Mouse (Mus musculus): ENCODE measurements at regions not wholly inside any gene's neighbourhood (a gene's known extent, or its start where the extent isn't known, plus 50 kb on each side); places are given as distances from the start of the nearest gene placed in this dataset.
A peak's percentile ranks its signal among the peaks of the same experiment; 100 is the strongest.

GRCm38 (mm10) chr1:55807028-55807427, 401.3 kb downstream of the Plcl1 start:
- WGBS: 45% methylated on average over 5 of the region's 5 CpGs
- Histone ChIP-seq H3K4me1 (replicated peaks; ENCODE audit: control insufficient read depth, insufficient read depth, low read length) (peaks cover 5% of the 10 kb centered on the region), H3K4me3 (ENCODE audit: control insufficient read depth, insufficient read depth, low read length) (no peak overlapping the region), H3K27ac (ENCODE audit: control insufficient read depth, insufficient read depth, low read length) (peak overlapping the region; percentile 31; the same call in 1 of the 2 replicates), H3K36me3 (ENCODE audit: control insufficient read depth, insufficient read depth, low read length) (no peaks in the 10 kb centered on the region), H3K27me3 (ENCODE audit: control insufficient read depth, insufficient read depth, low read length) (no peaks in the 10 kb centered on the region)
- no peak for DNase-seq
- TF ChIP-seq POLR2A (IDR thresholded peaks at IDR 0.05; ENCODE audit: control insufficient read depth, extremely low read depth, insufficient read depth, low read length, poor library complexity): no peak
- TF ChIP-seq CTCF (IDR thresholded peaks at IDR 0.05; ENCODE audit: borderline replicate concordance, control insufficient read depth, extremely low read depth, insufficient read depth, low read length, poor library complexity): no peak

DNA sequence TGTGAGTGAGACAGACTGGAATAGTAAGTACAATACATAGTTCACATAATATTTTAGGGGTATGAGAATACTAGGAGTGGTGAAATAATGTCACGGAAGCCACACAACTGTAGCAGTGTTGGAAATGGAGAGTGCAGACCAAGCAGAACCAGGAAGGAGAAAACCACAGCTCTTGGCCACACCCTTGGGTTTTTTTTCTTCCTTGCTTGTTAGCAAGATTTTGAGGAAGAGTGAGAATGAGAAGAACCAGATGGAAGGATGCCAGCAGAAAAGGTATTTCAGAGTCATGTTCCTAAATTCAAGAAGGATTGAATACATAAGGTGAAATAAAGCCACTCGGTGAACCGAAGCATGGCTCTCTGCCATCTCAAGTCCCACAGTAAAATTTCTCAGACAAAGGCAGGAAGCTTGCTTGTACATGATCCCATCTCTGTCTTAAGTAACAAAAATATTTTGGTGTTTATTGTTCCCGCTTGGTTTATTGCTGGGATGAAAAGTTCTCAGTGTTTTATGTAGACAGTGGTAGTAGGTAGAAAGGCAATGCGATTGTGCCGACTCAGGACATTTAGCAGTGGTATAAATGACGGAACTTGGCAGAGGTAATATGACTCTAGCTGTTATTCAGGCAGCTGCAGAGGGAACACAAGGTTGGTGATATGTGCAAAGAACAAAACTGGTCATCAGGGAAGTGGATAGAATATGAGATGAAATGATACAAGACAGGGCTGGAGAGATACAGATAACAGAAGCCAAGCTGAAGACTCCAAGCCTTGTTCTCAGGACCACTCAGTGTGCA, 403.2 kb downstream of the Plcl1 start:
- no peaks in the 10 kb centered on the region for H3K27me3 ChIP-seq (ENCODE audit: control insufficient read depth, insufficient read depth, low read length)
- H3K27ac ChIP-seq (ENCODE audit: control insufficient read depth, insufficient read depth, low read length): no peak overlapping the region
- H3K4me1 ChIP-seq (replicated peaks; ENCODE audit: control insufficient read depth, insufficient read depth, low read length): peaks cover 7% of the 10 kb centered on the region
- H3K36me3 ChIP-seq (ENCODE audit: control insufficient read depth, insufficient read depth, low read length): no peaks in the 10 kb centered on the region
- H3K4me3 ChIP-seq (ENCODE audit: control insufficient read depth, insufficient read depth, low read length): no peak overlapping the region
- no peak for DNase-seq
- 33% methylated on average over 7 of the region's 7 CpGs for WGBS
- TF ChIP-seq CTCF (IDR thresholded peaks at IDR 0.05; ENCODE audit: borderline replicate concordance, control insufficient read depth, extremely low read depth, insufficient read depth, low read length, poor library complexity) (no peak), POLR2A (IDR thresholded peaks at IDR 0.05; ENCODE audit: control insufficient read depth, extremely low read depth, insufficient read depth, low read length, poor library complexity) (no peak)

GRCm38 (mm10) chr1:55812486-55812885, 406.8 kb downstream of the Plcl1 start:
- Histone ChIP-seq H3K27me3 (ENCODE audit: control insufficient read depth, insufficient read depth, low read length) (no peaks in the 10 kb centered on the region), H3K4me3 (ENCODE audit: control insufficient read depth, insufficient read depth, low read length) (no peak overlapping the region), H3K27ac (ENCODE audit: control insufficient read depth, insufficient read depth, low read length) (no peak overlapping the region), H3K4me1 (replicated peaks; ENCODE audit: control insufficient read depth, insufficient read depth, low read length) (peaks cover 2% of the 10 kb centered on the region; the same call in 1 of the 2 replicates), H3K36me3 (ENCODE audit: control insufficient read depth, insufficient read depth, low read length) (no peaks in the 10 kb centered on the region)
- no peak for DNase-seq
- TF ChIP-seq POLR2A (IDR thresholded peaks at IDR 0.05; ENCODE audit: control insufficient read depth, extremely low read depth, insufficient read depth, low read length, poor library complexity) (no peak), CTCF (IDR thresholded peaks at IDR 0.05; ENCODE audit: borderline replicate concordance, control insufficient read depth, extremely low read depth, insufficient read depth, low read length, poor library complexity) (no peak)
- 47% methylated on average over 1 of the region's 1 CpGs for WGBS

- H3K4me3 ChIP-seq (ENCODE audit: control insufficient read depth, insufficient read depth, low read length): no peak overlapping the region
- no peak overlapping the region for H3K27ac ChIP-seq (ENCODE audit: control insufficient read depth, insufficient read depth, low read length)
- DNase-seq: no peak
- WGBS: 97% methylated on average over 3 of the region's 3 CpGs
- no peaks in the 10 kb centered on the region for H3K36me3 ChIP-seq (ENCODE audit: control insufficient read depth, insufficient read depth, low read length)
- TF ChIP-seq CTCF (IDR thresholded peaks at IDR 0.05; ENCODE audit: borderline replicate concordance, control insufficient read depth, extremely low read depth, insufficient read depth, low read length, poor library complexity) (no peak), POLR2A (IDR thresholded peaks at IDR 0.05; ENCODE audit: control insufficient read depth, extremely low read depth, insufficient read depth, low read length, poor library complexity) (no peak)
- no peaks in the 10 kb centered on the region for H3K4me1 ChIP-seq (replicated peaks; ENCODE audit: control insufficient read depth, insufficient read depth, low read length)
- H3K27me3 ChIP-seq (ENCODE audit: control insufficient read depth, insufficient read depth, low read length): no peaks in the 10 kb centered on the region
Measured at GRCm38 (mm10) chr1:55820866-55821500, 415.3 kb downstream of the Plcl1 start.

DNA sequence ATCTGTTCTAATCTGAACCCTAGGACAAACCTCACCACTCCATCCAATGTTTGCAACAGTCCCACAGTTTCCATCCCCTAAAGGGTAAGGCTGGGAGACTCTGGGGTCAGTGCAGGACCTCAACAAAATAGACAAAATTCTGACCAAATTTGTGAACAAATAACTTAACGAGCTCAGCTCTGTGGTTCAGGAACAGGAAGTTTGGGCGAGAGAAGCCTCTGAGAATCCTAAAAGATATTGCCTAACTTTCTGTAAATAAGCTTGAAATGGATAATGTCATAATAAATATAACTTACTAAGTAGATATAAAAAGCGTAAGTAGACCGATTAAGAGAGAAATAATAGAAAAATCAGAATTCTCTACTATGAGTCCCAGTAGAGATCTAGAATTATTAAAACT, 416.9 kb downstream of the Plcl1 start:
- no peaks in the 10 kb centered on the region for H3K36me3 ChIP-seq (ENCODE audit: control insufficient read depth, insufficient read depth, low read length)
- H3K27me3 ChIP-seq (ENCODE audit: control insufficient read depth, insufficient read depth, low read length): no peaks in the 10 kb centered on the region
- TF ChIP-seq POLR2A (IDR thresholded peaks at IDR 0.05; ENCODE audit: control insufficient read depth, extremely low read depth, insufficient read depth, low read length, poor library complexity) (no peak), CTCF (IDR thresholded peaks at IDR 0.05; ENCODE audit: borderline replicate concordance, control insufficient read depth, extremely low read depth, insufficient read depth, low read length, poor library complexity) (no peak)
- WGBS: 57% methylated on average over 4 of the region's 4 CpGs
- DNase-seq: no peak
- no peaks in the 10 kb centered on the region for H3K4me1 ChIP-seq (replicated peaks; ENCODE audit: control insufficient read depth, insufficient read depth, low read length)
- H3K4me3 ChIP-seq (ENCODE audit: control insufficient read depth, insufficient read depth, low read length): no peak overlapping the region
- no peak overlapping the region for H3K27ac ChIP-seq (ENCODE audit: control insufficient read depth, insufficient read depth, low read length)

DNA sequence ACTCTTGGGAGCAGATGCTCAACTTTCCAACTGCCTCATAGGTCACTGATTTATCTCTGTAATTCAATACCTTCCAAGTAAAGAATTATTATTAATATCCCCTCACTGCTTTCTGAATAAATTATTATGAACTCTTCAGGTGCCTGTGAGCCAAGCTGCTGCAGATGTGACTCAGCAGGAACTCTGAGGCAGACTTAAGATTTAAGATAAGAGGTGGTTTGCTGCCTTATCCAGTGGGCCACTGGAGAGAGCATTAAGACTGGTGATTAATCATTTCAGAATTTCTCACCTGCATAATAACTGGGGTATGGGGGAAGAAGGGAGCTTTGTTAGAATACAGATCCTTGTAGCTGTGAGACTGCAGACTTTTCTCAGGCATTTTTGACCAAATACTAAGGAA, 421.5 kb downstream of the Plcl1 start:
- DNase-seq: no peak
- Histone ChIP-seq H3K4me1 (replicated peaks; ENCODE audit: control insufficient read depth, insufficient read depth, low read length) (no peaks in the 10 kb centered on the region), H3K27ac (ENCODE audit: control insufficient read depth, insufficient read depth, low read length) (no peak overlapping the region), H3K36me3 (ENCODE audit: control insufficient read depth, insufficient read depth, low read length) (no peaks in the 10 kb centered on the region), H3K4me3 (ENCODE audit: control insufficient read depth, insufficient read depth, low read length) (no peak overlapping the region), H3K27me3 (ENCODE audit: control insufficient read depth, insufficient read depth, low read length) (no peaks in the 10 kb centered on the region)
- TF ChIP-seq POLR2A (IDR thresholded peaks at IDR 0.05; ENCODE audit: control insufficient read depth, extremely low read depth, insufficient read depth, low read length, poor library complexity): no peak
- TF ChIP-seq CTCF (IDR thresholded peaks at IDR 0.05; ENCODE audit: borderline replicate concordance, control insufficient read depth, extremely low read depth, insufficient read depth, low read length, poor library complexity): no peak

All from thymus, adult 2 months (tissue).